Mouse (Mus musculus): ENCODE results near the gene Aqp3. TPM values are rescaled to one million over a fixed set of nuclear protein-coding genes. Genes with fewer than 3 reads are reported as not detected.

Gene Aqp3
- total RNA-seq (2015) (not detected in 2 replicates), total RNA-seq (2017) (0.07 and 0.45 TPM in 2 replicates)

DNA sequence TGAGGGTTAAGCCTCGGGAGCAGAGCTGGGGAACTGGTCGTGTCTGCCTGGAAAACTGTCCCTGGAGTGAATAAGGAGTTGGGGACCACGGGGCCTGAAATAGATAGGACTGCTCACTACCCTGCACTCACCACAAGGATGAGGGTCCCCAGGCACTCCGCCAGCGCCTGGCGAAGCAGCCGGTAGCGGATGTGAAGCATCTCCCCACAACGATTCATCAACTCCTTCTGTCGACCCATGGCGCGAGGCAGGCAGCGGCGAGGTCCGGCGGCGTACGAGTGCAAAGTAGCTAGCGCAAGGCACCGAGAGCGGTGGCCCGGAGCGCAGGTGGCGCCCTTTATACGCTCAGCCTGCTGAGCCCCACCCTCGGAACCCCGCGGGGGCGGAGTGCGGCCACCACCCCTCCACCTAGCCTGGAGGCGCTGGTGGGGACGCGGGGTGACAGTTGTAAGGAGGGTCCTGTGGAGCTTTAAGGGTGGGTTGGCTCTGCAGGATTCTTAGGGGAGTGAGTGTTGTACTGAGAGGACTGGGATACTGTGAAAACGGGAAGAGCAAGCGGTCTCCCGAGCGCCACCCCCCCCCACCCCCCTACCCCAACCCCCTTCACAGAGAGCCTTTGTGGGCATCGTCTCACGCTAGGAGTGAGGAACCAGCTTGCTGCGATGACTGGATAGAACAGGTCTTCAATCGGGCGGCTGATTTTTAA, at the start of gene Aqp3:
Aqp3 (minus strand) TSS at position 313 of the 706 bp plus-strand sequence.
- peak; percentile 62 for ATAC-seq (ENCODE audit: poor library complexity, severe bottlenecking)

DNA sequence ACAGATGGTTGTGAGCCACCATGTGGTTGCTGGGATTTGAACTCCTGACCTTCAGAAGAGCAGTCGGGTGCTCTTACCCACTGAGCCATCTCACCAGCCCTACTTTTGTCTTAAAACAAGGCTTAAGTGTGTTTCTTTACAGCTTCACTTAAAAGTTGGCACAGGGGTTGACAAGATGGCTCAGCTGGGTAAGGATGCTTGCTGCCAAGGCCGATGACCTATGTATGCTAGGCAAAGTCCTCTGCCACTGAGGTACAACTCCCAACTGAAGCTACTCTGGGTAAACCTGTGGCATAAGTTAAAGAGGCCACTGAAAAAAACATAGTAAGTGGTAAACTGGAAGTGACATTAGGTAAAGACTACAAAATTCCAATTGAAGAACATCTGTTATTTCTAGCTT, 44.6 kb upstream of the Aqp3 start:
- ATAC-seq (ENCODE audit: poor library complexity, severe bottlenecking), result no peak

- ATAC-seq (ENCODE audit: poor library complexity, severe bottlenecking), result no peak
Measured at GRCm38 (mm10) chr4:41140174-41140875, 42.3 kb upstream of the Aqp3 start.

DNA sequence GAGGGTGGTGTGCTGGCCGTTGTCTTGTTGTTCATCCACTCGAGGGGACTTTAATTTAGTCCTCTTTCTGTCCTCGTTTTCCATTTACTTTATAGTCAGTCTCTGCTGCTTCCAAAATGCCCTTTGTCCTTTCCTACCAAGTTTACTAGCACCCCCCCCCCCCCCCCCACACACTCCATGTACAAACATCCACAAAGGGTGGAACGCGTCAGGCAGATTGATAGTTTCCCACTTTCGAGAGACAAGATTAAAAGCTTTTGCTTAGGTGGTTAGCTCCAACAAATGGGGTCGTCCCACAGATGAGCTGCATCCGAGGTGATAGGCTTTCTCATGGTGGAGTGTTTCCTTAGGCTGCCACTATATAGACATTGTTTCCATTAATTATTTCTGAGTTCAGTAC, 38.8 kb upstream of the Aqp3 start:
- ATAC-seq (ENCODE audit: poor library complexity, severe bottlenecking), result no peak

GRCm38 (mm10) chr4:41136454-41136805, 38.4 kb upstream of the Aqp3 start:
- ATAC-seq (ENCODE audit: poor library complexity, severe bottlenecking), result 0 out of 2 replicates have a peak, but pooled peaks have one; percentile 11

GRCm38 (mm10) chr4:41135711-41136453, 37.9 kb upstream of the Aqp3 start, which contains the start of gene Ube2r2:
Ube2r2 (plus strand) TSS chr4:41135743.
- ATAC-seq (ENCODE audit: poor library complexity, severe bottlenecking), result peak; percentile 55

- peak; percentile 75 for ATAC-seq (ENCODE audit: poor library complexity, severe bottlenecking)
Measured at GRCm38 (mm10) chr4:41134935-41135710, 37.1 kb upstream of the Aqp3 start.

- no peak for ATAC-seq (ENCODE audit: poor library complexity, severe bottlenecking)
Measured at GRCm38 (mm10) chr4:41133529-41134291, 35.7 kb upstream of the Aqp3 start.

DNA sequence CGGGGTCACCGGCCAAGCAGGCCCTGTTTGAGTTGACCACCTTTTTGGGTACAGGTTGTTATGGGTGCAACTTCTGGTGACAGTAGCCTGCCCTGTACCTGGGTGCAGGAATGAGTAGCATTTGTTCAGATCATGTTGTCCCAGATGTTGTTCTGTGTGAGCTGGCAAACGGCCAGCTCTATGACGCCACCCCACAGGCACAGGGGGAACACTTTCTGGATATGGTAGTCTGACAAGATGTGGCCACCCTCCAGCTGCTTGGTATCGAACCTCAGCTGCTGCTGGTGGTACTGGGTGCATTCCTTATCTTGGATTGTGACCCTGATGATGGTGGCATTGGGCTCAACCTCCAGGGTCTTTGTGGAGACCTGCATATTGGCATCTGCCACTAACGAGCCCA, 34.5 kb upstream of the Aqp3 start:
- no peak for ATAC-seq (ENCODE audit: poor library complexity, severe bottlenecking)

GRCm38 (mm10) chr4:41129836-41130235, 31.9 kb upstream of the Aqp3 start:
- no peak for ATAC-seq (ENCODE audit: poor library complexity, severe bottlenecking)

GRCm38 (mm10) chr4:41129406-41129805, 31.4 kb upstream of the Aqp3 start:
- ATAC-seq (ENCODE audit: poor library complexity, severe bottlenecking), result peak; percentile 94

DNA sequence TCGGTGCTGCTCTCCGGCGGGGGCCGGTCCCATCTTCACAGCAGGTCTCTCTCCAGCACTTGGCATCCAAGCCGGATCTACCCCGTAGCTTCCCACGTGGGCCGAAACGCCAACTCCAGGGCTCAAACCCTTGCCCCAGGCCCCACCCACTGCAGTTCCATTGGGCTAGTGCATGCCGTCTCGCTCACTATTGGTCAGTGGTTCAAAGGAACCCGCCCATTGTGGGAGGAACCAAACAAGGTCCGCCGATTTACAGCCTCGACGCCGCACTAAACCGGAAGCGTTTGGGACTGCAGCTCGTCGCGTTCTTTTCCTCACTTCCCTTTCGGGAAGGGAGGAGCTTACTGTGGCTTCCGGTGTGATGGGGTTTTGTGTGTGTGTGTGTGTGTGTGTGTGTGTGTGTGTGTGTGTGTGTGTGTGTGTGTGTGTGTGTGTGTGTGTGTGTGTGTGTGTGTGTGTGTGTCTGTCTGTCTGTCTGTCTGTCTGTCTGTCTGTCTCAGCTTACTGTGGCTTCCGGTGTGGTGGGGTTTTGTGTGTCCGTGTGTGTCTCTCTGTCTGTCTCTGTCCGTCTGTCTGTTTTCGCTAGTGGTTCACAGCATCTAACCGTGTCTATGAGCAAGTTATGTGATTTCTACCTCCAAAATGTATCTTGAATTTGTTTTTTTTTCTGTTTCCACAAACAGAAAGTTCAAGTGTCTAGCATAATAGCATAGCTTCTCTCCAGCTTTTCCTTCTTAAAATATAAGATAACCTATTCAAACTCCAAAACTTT, 26.4 kb upstream of the Aqp3 start, which contains the start of gene Nol6:
Nol6 (minus strand) TSS at position 276 of the 772 bp plus-strand sequence.
- peak; percentile 99 for ATAC-seq (ENCODE audit: poor library complexity, severe bottlenecking)

DNA sequence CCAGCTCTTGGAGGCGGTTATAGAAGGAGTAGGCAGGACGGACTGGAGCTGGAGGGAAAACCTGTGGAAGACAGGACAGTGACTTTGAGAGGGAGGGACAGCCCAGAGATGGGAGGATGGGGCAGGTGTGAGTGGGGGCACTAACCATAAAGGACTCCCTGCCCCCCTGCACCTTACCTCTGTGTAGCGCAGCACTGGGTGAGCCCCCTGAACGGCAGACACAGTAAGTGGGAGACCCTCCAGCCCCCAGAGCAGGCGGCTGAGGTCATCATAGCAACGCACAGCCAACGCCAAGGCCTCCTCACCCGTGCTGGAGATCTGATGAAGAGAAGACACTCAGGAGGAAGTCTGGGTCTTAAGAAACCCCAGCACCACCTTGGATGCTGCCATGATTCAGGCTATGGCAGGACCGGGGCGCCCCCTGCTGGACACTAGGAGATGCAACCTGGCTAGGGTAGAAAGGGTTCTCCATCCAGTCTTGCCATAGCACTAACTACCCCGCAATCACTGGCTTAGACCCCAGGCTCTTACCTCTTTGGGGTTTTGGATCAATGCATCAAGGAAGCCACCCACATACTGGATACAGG, 20.8 kb upstream of the Aqp3 start:
- peak; percentile 85 for ATAC-seq (ENCODE audit: poor library complexity, severe bottlenecking)

DNA sequence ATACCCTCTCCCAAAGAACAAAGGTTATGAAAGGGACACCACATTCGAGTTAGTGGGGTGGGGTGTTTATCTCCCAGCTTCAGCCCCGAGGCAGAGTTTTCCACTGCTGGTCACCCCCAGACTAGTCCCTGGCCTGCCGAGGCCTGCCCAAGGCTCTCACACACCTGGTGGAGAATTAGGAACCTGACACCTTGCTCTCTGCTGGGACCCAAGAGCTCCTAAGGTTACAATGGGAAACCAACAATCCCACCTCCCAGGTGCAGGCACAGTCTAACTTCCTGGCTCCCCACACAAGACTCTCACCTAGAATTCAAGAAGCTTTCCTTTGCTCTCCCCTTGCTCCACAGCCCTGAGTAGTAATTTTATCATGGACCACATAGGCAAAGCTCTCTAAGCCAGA, 18.8 kb upstream of the Aqp3 start:
- no peak for ATAC-seq (ENCODE audit: poor library complexity, severe bottlenecking)

GRCm38 (mm10) chr4:41115793-41116192, 17.8 kb upstream of the Aqp3 start:
- no peak for ATAC-seq (ENCODE audit: poor library complexity, severe bottlenecking)

DNA sequence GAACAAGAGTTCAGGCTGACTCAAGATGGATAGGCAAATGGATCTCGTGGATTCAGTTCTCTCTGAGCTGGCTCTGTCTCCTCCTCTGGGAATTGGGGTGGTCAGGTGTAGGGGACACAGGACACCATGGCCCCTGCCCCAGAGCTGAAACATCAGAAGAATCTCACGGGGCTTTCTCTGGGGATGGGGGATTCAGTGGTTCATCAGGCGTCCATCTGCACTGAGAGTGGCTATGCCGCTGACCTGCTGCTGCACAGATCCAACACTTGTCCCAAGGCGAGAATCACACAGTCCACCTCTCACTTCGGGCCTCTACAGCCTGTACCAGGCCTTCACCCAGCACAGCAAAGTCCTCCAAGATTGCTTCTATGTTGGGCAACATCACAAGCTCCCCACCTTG, 17.1 kb upstream of the Aqp3 start:
- no peak for ATAC-seq (ENCODE audit: poor library complexity, severe bottlenecking)

DNA sequence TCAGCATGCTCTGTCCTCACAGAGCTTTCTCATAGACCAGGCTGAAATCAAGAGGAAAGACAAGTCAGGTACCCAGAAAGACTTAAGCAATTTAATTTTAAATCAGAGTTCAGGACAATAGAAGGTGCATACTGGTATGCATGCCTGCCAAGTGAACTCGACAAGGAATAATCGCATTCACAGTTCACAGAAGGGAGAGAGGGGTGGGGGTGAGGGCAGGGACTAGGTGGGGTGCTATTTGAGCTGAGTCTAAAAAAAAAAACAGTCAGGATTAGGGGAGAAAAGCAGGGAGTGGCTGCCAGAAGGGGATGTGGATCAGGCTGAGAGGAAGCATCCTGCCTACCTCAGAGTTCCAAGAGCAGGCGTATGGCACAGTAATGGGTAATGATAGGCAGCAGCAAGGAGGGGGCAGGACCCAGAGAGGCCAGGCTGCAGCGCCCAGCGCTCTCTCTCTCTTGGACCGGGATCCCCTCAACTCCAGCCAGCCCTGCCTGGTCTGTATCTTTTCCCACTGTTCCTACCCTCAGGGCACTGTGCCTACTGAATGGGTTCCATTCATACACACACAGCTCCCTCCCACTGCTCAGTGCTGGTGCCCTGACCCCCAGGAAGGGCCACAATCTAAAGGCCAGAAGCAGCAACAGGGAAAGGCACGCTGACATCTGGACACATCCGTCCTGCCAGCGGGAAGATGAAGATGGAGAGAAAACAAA, 16.5 kb upstream of the Aqp3 start:
- ATAC-seq (ENCODE audit: poor library complexity, severe bottlenecking), result no peak

GRCm38 (mm10) chr4:41108717-41109425, 10.9 kb upstream of the Aqp3 start:
- ATAC-seq (ENCODE audit: poor library complexity, severe bottlenecking), result no peak
